22 mouse cellular contexts compared by ENCODE assay signal in genomic region chr5:65539786-65540185, GRCm38 (mm10). TPM values are rescaled to one million over a fixed set of nuclear protein-coding genes. Genes with fewer than 3 reads are reported as not detected.
A peak's percentile ranks its signal among the peaks of the same experiment; 100 is the strongest.
DNase-seq lines count a peak whose midpoint lies in the region; ATAC-seq and TF ChIP-seq lines count a peak whose summit lies in the region.
"Had no signal": no experiment of that assay in that cellular context is flagged by ENCODE, and none has a peak within 500 bp of the region (broad histone marks: within the 10 kb centered on the region; RNA-seq: fewer than 3 reads in every experiment).

No protein-coding gene starts in this region.

- no peak for ATAC-seq in lung, embryonic 14.5 days (ENCODE audit: insufficient read depth)
- ATAC-seq in embryonic facial prominence, embryonic 13.5 days (ENCODE audit: insufficient number of reproducible peaks, insufficient read depth, low FRiP score, low TSS enrichment, low read depth), result no peak
- no peak for ATAC-seq in liver, postnatal 0 days
- ATAC-seq: forebrain, embryonic 13.5 days; Patski had no signal

- DNase-seq in lung, embryonic 14.5 days, result no peak
- no peak for DNase-seq in lung, postnatal 10 days
- no peak for DNase-seq in liver, postnatal 0 days
- no peak for DNase-seq in frontal cortex, adult 2 months (ENCODE audit: extremely low spot score in 1 of 2, low spot score in 1 of 2)
- no peak for DNase-seq in embryo, embryonic 10 days (ENCODE audit: low spot score)
- DNase-seq: adrenal gland, postnatal 25 days; cerebellum, adult 11 months; cerebellum, postnatal 25 days; gastrocnemius, postnatal 10 days; heart, adult 18-20 months; kidney, postnatal 36 days; left cerebral cortex, postnatal 4 days; lung, postnatal 4 days had no signal

- H3K27ac ChIP-seq in lung, embryonic 14.5 days (ENCODE audit: low read depth), result no peak overlapping the region
- H3K27ac ChIP-seq in ES-Bruce4 (ENCODE audit: insufficient read depth, low read length), result no peak overlapping the region
- H3K27ac ChIP-seq in embryonic facial prominence, embryonic 13.5 days, result no peak overlapping the region
- H3K27ac ChIP-seq in liver, postnatal 0 days (ENCODE audit: low read depth), result no peak overlapping the region
- H3K27ac ChIP-seq: forebrain, embryonic 13.5 days; hindbrain, embryonic 10.5 days; neural tube, embryonic 12.5 days had no signal

- H3K4me2 ChIP-seq in lung, embryonic 14.5 days, result peak overlapping the region; percentile 20; the same call in 1 of the 2 replicates
- peak overlapping the region; percentile 58; the same call in 1 of the 2 replicates for H3K4me2 ChIP-seq in embryonic facial prominence, embryonic 13.5 days
- H3K4me2 ChIP-seq in liver, postnatal 0 days (ENCODE audit: low read depth, low read length), result peak overlapping the region; percentile 54; the same call in 1 of the 2 replicates

- TF ChIP-seq CTCF in lung, embryonic 14.5 days (IDR thresholded peaks at IDR 0.05; ENCODE audit: low read depth), result no peak
- TF ChIP-seq CTCF in ES-Bruce4 (IDR thresholded peaks at IDR 0.05; ENCODE audit: low read depth, low read length), result no peak
- TF ChIP-seq CTCF in liver, postnatal 0 days (IDR thresholded peaks at IDR 0.05; ENCODE audit: low read depth), result no peak

- H3K27me3 ChIP-seq in lung, embryonic 14.5 days (ENCODE audit: insufficient read depth, low read length), result no peaks in the 10 kb centered on the region
- H3K27me3 ChIP-seq in ES-Bruce4 (ENCODE audit: control insufficient read depth, insufficient read depth, low read length, poor library complexity, severe bottlenecking), result no peaks in the 10 kb centered on the region
- no peaks in the 10 kb centered on the region for H3K27me3 ChIP-seq in embryonic facial prominence, embryonic 13.5 days
- H3K27me3 ChIP-seq in liver, postnatal 0 days (ENCODE audit: insufficient read depth, low read length), result no peaks in the 10 kb centered on the region
- H3K27me3 ChIP-seq: forebrain, embryonic 13.5 days; neural tube, embryonic 12.5 days; Patski had no signal

- no peak for TF ChIP-seq POLR2A in ES-Bruce4 (IDR thresholded peaks at IDR 0.05; ENCODE audit: insufficient read depth, low read length)

- no peak overlapping the region for H3K4me3 ChIP-seq in lung, embryonic 14.5 days (ENCODE audit: low read depth, low read length)
- peak overlapping the region; percentile 44 for H3K4me3 ChIP-seq in ES-Bruce4 (ENCODE audit: low read depth, low read length)
- no peak overlapping the region for H3K4me3 ChIP-seq in embryonic facial prominence, embryonic 13.5 days
- H3K4me3 ChIP-seq in liver, postnatal 0 days (ENCODE audit: low read depth, low read length), result no peak overlapping the region
- H3K4me3 ChIP-seq: neural tube, embryonic 12.5 days had no signal

- no peaks in the 10 kb centered on the region for H3K36me3 ChIP-seq in lung, embryonic 14.5 days (ENCODE audit: insufficient read depth)
- peaks cover 21% of the 10 kb centered on the region for H3K36me3 ChIP-seq in ES-Bruce4 (ENCODE audit: control insufficient read depth, insufficient read depth, low read length, poor library complexity, severe bottlenecking)
- H3K36me3 ChIP-seq in embryonic facial prominence, embryonic 13.5 days, result no peaks in the 10 kb centered on the region
- H3K36me3 ChIP-seq in liver, postnatal 0 days (replicated peaks; ENCODE audit: insufficient read depth, low read length), result no peaks in the 10 kb centered on the region
- H3K36me3 ChIP-seq: neural tube, embryonic 12.5 days had no signal

- 0 out of 2 replicates have a peak, but pooled peaks cover 6% of the 10 kb centered on the region for H3K4me1 ChIP-seq in lung, embryonic 14.5 days (ENCODE audit: insufficient read depth)
- H3K4me1 ChIP-seq in ES-Bruce4 (ENCODE audit: control insufficient read depth, insufficient read depth, low read length), result peaks cover 3% of the 10 kb centered on the region
- H3K4me1 ChIP-seq in embryonic facial prominence, embryonic 13.5 days, result peaks cover 15% of the 10 kb centered on the region
- peaks cover 10% of the 10 kb centered on the region for H3K4me1 ChIP-seq in liver, postnatal 0 days (ENCODE audit: insufficient read depth)

- 93% methylated on average over 3 of the region's 3 CpGs for WGBS in lung, embryonic 14.5 days
- WGBS in embryonic facial prominence, embryonic 13.5 days, result 91% methylated on average over 3 of the region's 3 CpGs
- WGBS in liver, postnatal 0 days (ENCODE audit: insufficient replicate concordance), result 66% methylated on average over 3 of the region's 3 CpGs

- H3K9me3 ChIP-seq in lung, embryonic 14.5 days (ENCODE audit: low read depth, low read length), result no peaks in the 10 kb centered on the region
- H3K9me3 ChIP-seq in ES-Bruce4 (replicated peaks; ENCODE audit: control insufficient read depth, insufficient read depth, low read length, poor library complexity, severe bottlenecking), result no peaks in the 10 kb centered on the region
- H3K9me3 ChIP-seq in embryonic facial prominence, embryonic 13.5 days, result no peaks in the 10 kb centered on the region
- H3K9me3 ChIP-seq in liver, postnatal 0 days (ENCODE audit: low read length), result no peaks in the 10 kb centered on the region
- H3K9me3 ChIP-seq: forebrain, embryonic 13.5 days; hindbrain, embryonic 10.5 days; neural tube, embryonic 12.5 days had no signal

- no peak overlapping the region for H3K9ac ChIP-seq in lung, embryonic 14.5 days
- H3K9ac ChIP-seq in ES-Bruce4 (ENCODE audit: low read depth, poor library complexity, severe bottlenecking), result peak overlapping the region; percentile 61
- no peak overlapping the region for H3K9ac ChIP-seq in embryonic facial prominence, embryonic 13.5 days
- H3K9ac ChIP-seq in liver, postnatal 0 days (replicated peaks), result no peak overlapping the region
- H3K9ac ChIP-seq: neural tube, embryonic 12.5 days had no signal

- no peak for TF ChIP-seq EP300 in ES-Bruce4 (IDR thresholded peaks at IDR 0.05; ENCODE audit: insufficient read depth, low read depth, low read length)
- no peak for TF ChIP-seq EP300 in liver, postnatal 0 days (IDR thresholded peaks at IDR 0.05; ENCODE audit: low read depth)

RNA-seq across cellular contexts. Expression of gene Ube2k, which starts 2.8 kb away (rescaled TPM):
- 132 TPM in 2 replicates for polyA plus RNA-seq in lung, embryonic 14.5 days (2014; fragmentation: Nextera tagmentation; extraction: Ambion mirVana)
- polyA plus RNA-seq in ES-Bruce4 (2011; ENCODE audit: insufficient read depth, insufficient read length, low read depth, missing spikeins), result 282 and 285 TPM in 2 replicates
- polyA plus RNA-seq in embryonic facial prominence, embryonic 13.5 days (2015; fragmentation: Nextera tagmentation; extraction: Ambion mirVana), result 207 and 213 TPM in 2 replicates
- 73.2 and 74.6 TPM in 2 replicates for polyA plus RNA-seq in liver, postnatal 0 days (2015; fragmentation: Nextera tagmentation; extraction: Ambion mirVana)
- polyA plus RNA-seq in frontal cortex, adult 2 months (2012; rRNA removed), result 113 and 114 TPM in 2 replicates

RNA-seq across cellular contexts. Expression of gene Smim14, which starts 2.8 kb away (rescaled TPM):
- 83.0 and 91.2 TPM in 2 replicates for polyA plus RNA-seq in lung, embryonic 14.5 days (2014; fragmentation: Nextera tagmentation; extraction: Ambion mirVana)
- polyA plus RNA-seq in ES-Bruce4 (2011; ENCODE audit: insufficient read depth, insufficient read length, low read depth, missing spikeins), result 47.3 and 53.2 TPM in 2 replicates
- polyA plus RNA-seq in embryonic facial prominence, embryonic 13.5 days (2015; fragmentation: Nextera tagmentation; extraction: Ambion mirVana), result 102 and 117 TPM in 2 replicates
- 87.0 and 91.0 TPM in 2 replicates for polyA plus RNA-seq in liver, postnatal 0 days (2015; fragmentation: Nextera tagmentation; extraction: Ambion mirVana)
- 148 and 181 TPM in 2 replicates for polyA plus RNA-seq in frontal cortex, adult 2 months (2012; rRNA removed)

RNA-seq across cellular contexts. Expression of gene Gm43552, which starts 47.2 kb away (rescaled TPM):
- not detected in 2 replicates for polyA plus RNA-seq in lung, embryonic 14.5 days (2014; fragmentation: Nextera tagmentation; extraction: Ambion mirVana)
- polyA plus RNA-seq in ES-Bruce4 (2011; ENCODE audit: insufficient read depth, insufficient read length, low read depth, missing spikeins), result not detected in 2 replicates
- not detected in 2 replicates for polyA plus RNA-seq in embryonic facial prominence, embryonic 13.5 days (2015; fragmentation: Nextera tagmentation; extraction: Ambion mirVana)
- 1.4 TPM in 1 of 2 replicates, not detected in the other for polyA plus RNA-seq in liver, postnatal 0 days (2015; fragmentation: Nextera tagmentation; extraction: Ambion mirVana)
- not detected in 2 replicates for polyA plus RNA-seq in frontal cortex, adult 2 months (2012; rRNA removed)
- polyA plus RNA-seq: forebrain, embryonic 13.5 days; hindbrain, embryonic 10.5 days; kidney, embryonic 14.5 days; liver, embryonic 16.5 days; midbrain, embryonic 11.5 days; neural tube, embryonic 12.5 days; Patski had no signal
